Mouse (Mus musculus) neural tube, embryonic 14.5 days (tissue): ENCODE results near the gene Ip6k3. TPM values are rescaled to one million over a fixed set of nuclear protein-coding genes. Genes with fewer than 3 reads are reported as not detected.

Experiments used
- ATAC-seq: fragments of 200-750 bp; cut with Nextera tagmentation; 2 replicates; pipeline ENCODE4 v1.8.0; 2017; ENCODE audit warnings: low read depth, mild to moderate bottlenecking, moderate TSS enrichment, moderate library complexity
- H3K27ac ChIP-seq: fragments of 300-500 bp; sonication (generic); 2 replicates; pipeline ENCODE4 v1.5.1; 2014; ENCODE audit warnings: low read depth, mild to moderate bottlenecking, control low read depth, low read length, moderate library complexity, mixed read lengths
- H3K27me3 ChIP-seq: fragments of 300-500 bp; sonication (generic); 2 replicates; pipeline ENCODE4 v1.6.1; 2014; ENCODE audit warnings: low read length; ENCODE audit not compliant: control insufficient read depth, insufficient read depth
- H3K36me3 ChIP-seq: fragments of 300-500 bp; sonication (generic); 2 replicates; pipeline ENCODE4 v1.6.1; 2014; ENCODE audit warnings: low read length, mixed read lengths; ENCODE audit not compliant: control insufficient read depth, insufficient read depth
- H3K4me1 ChIP-seq: fragments of 300-500 bp; sonication (generic); 2 replicates; pipeline ENCODE4 v1.6.1; 2014; ENCODE audit warnings: low read length; ENCODE audit not compliant: control insufficient read depth, insufficient read depth
- H3K4me2 ChIP-seq: fragments of 300-500 bp; sonication (generic); 2 replicates; pipeline ENCODE4 v1.6.1; 2014; ENCODE audit warnings: mild to moderate bottlenecking, low read depth, low read length, control low read depth
- H3K4me3 ChIP-seq: fragments of 300-500 bp; sonication (generic); 2 replicates; pipeline ENCODE4 v1.5.1; 2014; ENCODE audit warnings: low read depth, low read length, control low read depth, mixed read lengths
- H3K9ac ChIP-seq: fragments of 300-500 bp; sonication (generic); replicated peaks from 2 replicates; pipeline ENCODE4 v1.6.1; 2014; ENCODE audit warnings: low read depth, mild to moderate bottlenecking, control low read depth, low read length, mixed read lengths
- H3K9me3 ChIP-seq: fragments of 300-500 bp; sonication (generic); 2 replicates; pipeline ENCODE4 v1.6.1; 2016; ENCODE audit warnings: low read length; ENCODE audit not compliant: control insufficient read depth
- WGBS: fragments of 180-500 bp; shearing (Covaris S2); extraction: QIAGEN DNeasy Blood & Tissue Kit; methylation state at CpG from one replicate; pipeline ENCODE4 v1.1.7; 2014; 5-methylcytosine and 5-hydroxymethylcytosine counted together
- polyA plus RNA-seq: library from polyadenylated mRNA; unstranded; fragments of >200 nt; fragmentation: Nextera tagmentation; extraction: Ambion mirVana; gene quantifications from 2 replicates; pipeline ENCODE4 v1.2.1, GENCODE M21; 2014

Gene Ip6k3
- polyA plus RNA-seq, 1 experiment from 2014 or later = 0.62 TPM

DNA sequence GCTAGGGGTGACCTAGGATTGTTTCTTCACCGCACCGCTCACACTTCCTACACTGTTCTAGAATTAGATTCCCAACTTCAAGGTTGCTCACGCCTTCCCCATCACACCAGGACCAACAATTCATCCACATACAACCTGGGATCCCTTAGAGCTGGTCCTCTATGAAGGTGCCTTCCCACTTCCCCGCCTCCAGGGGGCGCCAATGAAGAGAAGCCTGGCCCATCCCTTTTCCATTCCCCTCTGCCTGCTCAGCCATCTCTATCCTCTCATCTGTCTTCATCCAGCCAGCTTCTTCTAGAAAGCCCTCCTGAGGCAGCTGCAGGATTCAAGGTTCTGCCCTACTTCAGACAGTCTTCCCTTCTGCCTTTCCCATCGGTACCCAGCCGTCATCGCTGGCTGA lies 16.2 kb downstream of the Ip6k3 start:
- no peak overlapping the region for H3K9ac ChIP-seq
- H3K4me1 ChIP-seq = peaks cover 21% of the 10 kb centered on the region
- WGBS = 73% methylated on average over 8 of the region's 8 CpGs
- no peaks in the 10 kb centered on the region for H3K27me3 ChIP-seq
- H3K9me3 ChIP-seq = no peaks in the 10 kb centered on the region
- no peak overlapping the region for H3K4me3 ChIP-seq
- ATAC-seq = no peak
- H3K4me2 ChIP-seq = no peak overlapping the region
- H3K27ac ChIP-seq = no peak overlapping the region
- H3K36me3 ChIP-seq = no peaks in the 10 kb centered on the region

DNA sequence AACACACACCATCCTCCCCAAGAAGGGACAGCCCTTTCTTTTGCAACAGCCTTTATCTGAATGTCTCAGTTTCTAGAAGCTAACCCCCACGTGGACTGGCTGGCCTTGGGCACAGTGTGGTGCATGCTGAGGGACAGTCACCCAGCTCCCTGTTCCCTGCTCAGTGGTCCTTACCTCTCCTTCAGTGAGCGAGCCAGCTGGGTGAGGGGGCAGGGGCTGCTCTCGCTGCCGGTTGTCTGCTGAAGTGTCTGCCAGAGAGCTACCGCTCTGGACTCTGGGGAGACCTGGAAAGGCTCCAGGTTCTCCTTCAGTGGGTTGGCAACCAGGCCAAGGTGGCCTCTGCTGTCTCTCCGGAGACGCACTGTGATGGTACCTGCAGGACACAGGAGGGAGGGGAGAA lies 16.7 kb downstream of the Ip6k3 start:
- H3K36me3 ChIP-seq = no peaks in the 10 kb centered on the region
- ATAC-seq = no peak
- H3K9ac ChIP-seq = no peak overlapping the region
- H3K27ac ChIP-seq = no peak overlapping the region
- H3K9me3 ChIP-seq = no peaks in the 10 kb centered on the region
- H3K4me2 ChIP-seq = no peak overlapping the region
- no peak overlapping the region for H3K4me3 ChIP-seq
- 64% methylated on average over 7 of the region's 7 CpGs for WGBS
- no peaks in the 10 kb centered on the region for H3K27me3 ChIP-seq
- peaks cover 26% of the 10 kb centered on the region for H3K4me1 ChIP-seq

DNA sequence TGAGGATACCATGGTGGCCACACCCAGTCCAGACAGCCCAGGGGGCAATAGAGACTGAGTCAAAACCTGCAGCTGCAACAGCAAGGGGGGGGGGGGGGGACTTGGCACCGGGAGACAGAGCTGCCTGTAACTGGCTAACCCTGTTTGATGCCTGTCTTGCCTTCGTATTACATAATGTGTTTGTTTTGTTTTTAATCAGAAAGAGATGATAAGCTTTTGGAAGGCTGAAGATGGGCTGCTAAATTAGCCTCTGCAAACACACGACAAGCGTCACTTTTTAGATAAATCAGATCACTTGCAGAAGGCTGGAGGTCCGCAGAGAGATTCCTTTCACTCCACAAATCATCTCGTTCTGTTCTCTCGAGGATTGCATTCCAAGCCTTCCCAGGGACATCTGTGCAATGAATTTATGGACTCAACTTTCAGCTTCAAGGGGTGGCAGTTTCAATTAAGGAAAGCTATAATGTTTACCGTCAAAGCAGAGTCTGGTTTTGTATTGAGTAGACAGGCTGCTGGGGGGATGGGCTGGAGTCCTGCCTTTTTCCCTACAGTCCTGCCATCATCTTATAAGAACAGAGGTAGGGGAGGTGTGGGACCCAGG lies 21.2 kb downstream of the Ip6k3 start:
- peak; percentile 51; the same call in 1 of the 2 replicates for ATAC-seq
- no peak overlapping the region for H3K4me3 ChIP-seq
- 14% methylated on average over 8 of the region's 8 CpGs for WGBS
- peaks cover 25% of the 10 kb centered on the region for H3K4me1 ChIP-seq
- H3K4me2 ChIP-seq = peak overlapping the region; percentile 4; the same call in 1 of the 2 replicates
- H3K27me3 ChIP-seq = no peaks in the 10 kb centered on the region
- no peaks in the 10 kb centered on the region for H3K36me3 ChIP-seq
- H3K27ac ChIP-seq = 0 out of 2 replicates have a peak overlapping the region, but pooled peaks have one; percentile 10
- H3K9me3 ChIP-seq = no peaks in the 10 kb centered on the region
- no peak overlapping the region for H3K9ac ChIP-seq

- Histone ChIP-seq H3K9me3 (no peaks in the 10 kb centered on the region), H3K4me1 (peaks cover 39% of the 10 kb centered on the region), H3K4me2 (no peak overlapping the region), H3K27ac (no peak overlapping the region), H3K4me3 (no peak overlapping the region), H3K27me3 (no peaks in the 10 kb centered on the region), H3K36me3 (no peaks in the 10 kb centered on the region), H3K9ac (no peak overlapping the region)
- no peak for ATAC-seq
- WGBS = 76% methylated on average over 4 of the region's 4 CpGs
These were observed 23.4 kb downstream of the Ip6k3 start for GRCm38 (mm10) chr17:27144152-27144551.

DNA sequence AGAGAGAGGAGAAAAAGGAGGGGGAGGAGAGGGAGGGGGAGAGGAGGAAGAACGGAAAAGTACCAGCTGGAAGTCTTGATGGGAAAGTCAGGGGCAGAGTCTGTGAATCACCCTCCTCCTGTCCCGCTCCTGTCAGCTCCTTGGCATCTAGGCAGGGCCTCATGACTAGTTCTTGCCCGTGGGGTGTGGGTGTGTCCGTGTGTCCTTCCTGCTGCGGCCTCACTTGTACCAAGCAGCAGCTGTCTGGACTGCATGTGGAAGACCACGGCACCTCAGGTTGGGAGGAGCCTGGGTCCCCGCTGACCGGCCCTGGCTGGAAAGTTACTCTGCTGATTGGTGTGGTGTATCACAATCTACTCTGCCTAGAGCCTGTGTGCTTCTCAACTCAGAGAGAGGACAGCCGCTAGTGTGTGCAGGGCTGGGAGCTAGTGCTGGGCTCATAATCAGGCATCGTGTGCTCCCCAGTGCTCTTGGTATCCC lies 25.6 kb downstream of the Ip6k3 start:
- no peak overlapping the region for H3K9ac ChIP-seq
- H3K36me3 ChIP-seq = no peaks in the 10 kb centered on the region
- 54% methylated on average over 10 of the region's 10 CpGs for WGBS
- H3K4me2 ChIP-seq = no peak overlapping the region
- H3K9me3 ChIP-seq = no peaks in the 10 kb centered on the region
- no peak for ATAC-seq
- H3K4me1 ChIP-seq = peaks cover 37% of the 10 kb centered on the region
- H3K27me3 ChIP-seq = no peaks in the 10 kb centered on the region
- H3K27ac ChIP-seq = no peak overlapping the region
- H3K4me3 ChIP-seq = no peak overlapping the region

GRCm38 (mm10) chr17:27140262-27140661 lies 27.3 kb downstream of the Ip6k3 start:
- Histone ChIP-seq H3K4me3 (no peak overlapping the region), H3K9ac (no peak overlapping the region), H3K36me3 (no peaks in the 10 kb centered on the region), H3K4me1 (peaks cover 27% of the 10 kb centered on the region), H3K4me2 (no peak overlapping the region), H3K9me3 (no peaks in the 10 kb centered on the region), H3K27me3 (no peaks in the 10 kb centered on the region), H3K27ac (no peak overlapping the region)
- 36% methylated on average over 9 of the region's 9 CpGs for WGBS
- ATAC-seq = no peak

DNA sequence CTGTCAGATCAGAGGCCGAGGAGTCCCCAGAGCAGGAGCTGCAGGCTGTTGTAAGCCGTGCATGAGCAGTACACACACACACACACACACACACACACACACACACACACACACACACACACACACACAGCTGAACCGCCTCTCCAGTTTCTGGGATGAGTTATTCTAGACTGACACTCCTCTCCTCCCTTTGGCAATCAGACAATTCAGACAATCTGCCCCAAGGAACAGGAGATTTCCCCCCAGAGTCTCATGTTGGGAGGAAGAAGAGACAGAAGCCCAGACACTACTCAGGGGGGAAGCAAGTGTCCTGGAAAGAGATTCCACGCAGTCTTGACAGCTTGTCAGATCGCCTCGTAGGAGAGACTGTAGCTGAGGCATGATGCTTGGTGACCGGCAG lies 28.3 kb downstream of the Ip6k3 start:
- no peak for ATAC-seq
- H3K4me1 ChIP-seq = peaks cover 27% of the 10 kb centered on the region
- 24% methylated on average over 7 of the region's 7 CpGs for WGBS
- H3K9ac ChIP-seq = no peak overlapping the region
- no peak overlapping the region; the same call in 1 of the 2 replicates for H3K27ac ChIP-seq
- H3K4me3 ChIP-seq = no peak overlapping the region
- no peaks in the 10 kb centered on the region for H3K36me3 ChIP-seq
- H3K27me3 ChIP-seq = no peaks in the 10 kb centered on the region
- H3K9me3 ChIP-seq = no peaks in the 10 kb centered on the region
- no peak overlapping the region for H3K4me2 ChIP-seq

DNA sequence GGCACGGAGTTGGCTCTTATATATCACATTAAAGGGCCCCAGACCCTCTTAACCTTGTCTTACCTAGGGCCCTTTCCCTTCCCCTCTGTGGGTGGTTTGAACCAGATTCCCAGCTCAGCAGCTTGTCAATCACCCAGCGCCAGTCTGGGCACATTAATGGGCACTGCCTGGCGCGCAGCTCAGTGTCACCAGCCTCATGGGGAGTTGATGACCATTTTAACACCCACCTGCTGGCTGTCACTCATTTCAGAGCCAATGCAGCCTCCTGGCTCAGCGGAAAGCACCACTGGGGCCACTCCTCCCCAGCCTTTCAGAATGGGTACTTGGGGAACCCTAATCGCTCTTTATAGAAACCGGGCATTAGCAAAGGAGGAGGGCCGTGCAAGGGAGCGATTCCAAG lies 29.2 kb downstream of the Ip6k3 start:
- no peak overlapping the region for H3K27ac ChIP-seq
- ATAC-seq = no peak

GRCm38 (mm10) chr17:27134715-27135114 lies 32.9 kb downstream of the Ip6k3 start:
- H3K4me2 ChIP-seq = 0 out of 2 replicates have a peak overlapping the region, but pooled peaks have one; percentile 11
- no peak overlapping the region for H3K4me3 ChIP-seq
- H3K9ac ChIP-seq = no peak overlapping the region
- H3K9me3 ChIP-seq = no peaks in the 10 kb centered on the region
- H3K4me1 ChIP-seq = peaks cover 32% of the 10 kb centered on the region
- WGBS = 23% methylated on average over 3 of the region's 3 CpGs
- H3K27ac ChIP-seq = no peak overlapping the region
- H3K27me3 ChIP-seq = no peaks in the 10 kb centered on the region
- no peak for ATAC-seq
- no peaks in the 10 kb centered on the region for H3K36me3 ChIP-seq

More for the DNA sequence above, 29.2 kb downstream of the Ip6k3 start:
- H3K9me3 ChIP-seq = no peaks in the 10 kb centered on the region
- no peaks in the 10 kb centered on the region for H3K27me3 ChIP-seq
- H3K4me3 ChIP-seq = no peak overlapping the region
- H3K36me3 ChIP-seq = no peaks in the 10 kb centered on the region
- H3K9ac ChIP-seq = no peak overlapping the region
- 37% methylated on average over 9 of the region's 9 CpGs for WGBS
- no peak overlapping the region for H3K4me2 ChIP-seq
- H3K4me1 ChIP-seq = peaks cover 27% of the 10 kb centered on the region
